14 mouse cellular contexts compared by ENCODE assay signal in genomic region chrX:164374586-164374985, GRCm38 (mm10). TPM values are rescaled to one million over a fixed set of nuclear protein-coding genes. Genes with fewer than 3 reads are reported as not detected.
A peak's percentile ranks its signal among the peaks of the same experiment; 100 is the strongest.
DNase-seq lines count a peak whose midpoint lies in the region; ATAC-seq and TF ChIP-seq lines count a peak whose summit lies in the region.
"Had no signal": no experiment of that assay in that cellular context is flagged by ENCODE, and none has a peak within 500 bp of the region (broad histone marks: within the 10 kb centered on the region; RNA-seq: fewer than 3 reads in every experiment).

No protein-coding gene starts in this region.

- H3K4me3 ChIP-seq in heart, adult 2 months, result no peak overlapping the region
- peak overlapping the region; percentile 39 for H3K4me3 ChIP-seq in lung, embryonic 16.5 days (ENCODE audit: low read length)
- H3K4me3 ChIP-seq in kidney, postnatal 0 days (replicated peaks; ENCODE audit: low read depth, low read length), result no peak overlapping the region
- no peak overlapping the region for H3K4me3 ChIP-seq in stomach, postnatal 0 days (ENCODE audit: low read depth, low read length)
- no peak overlapping the region for H3K4me3 ChIP-seq in midbrain, postnatal 0 days (ENCODE audit: low read depth, low read length)
- H3K4me3 ChIP-seq in forebrain, embryonic 13.5 days, result no peak overlapping the region
- H3K4me3 ChIP-seq: hindbrain, embryonic 12.5 days had no signal

- no peak for TF ChIP-seq EP300 in heart, adult 2 months (IDR thresholded peaks at IDR 0.05; ENCODE audit: insufficient read depth, low read depth, low read length)
- no peak for TF ChIP-seq EP300 in stomach, postnatal 0 days (optimal IDR thresholded peaks at IDR 0.05)

- H3K79me2 ChIP-seq in heart, adult 2 months (replicated peaks; ENCODE audit: control insufficient read depth, insufficient read depth, low read length), result no peaks in the 10 kb centered on the region

- H3K9me3 ChIP-seq in lung, embryonic 16.5 days (ENCODE audit: control insufficient read depth, low read length), result no peaks in the 10 kb centered on the region
- no peaks in the 10 kb centered on the region for H3K9me3 ChIP-seq in kidney, postnatal 0 days (replicated peaks; ENCODE audit: low read length)
- no peaks in the 10 kb centered on the region for H3K9me3 ChIP-seq in stomach, postnatal 0 days (ENCODE audit: control insufficient read depth, low read length)
- H3K9me3 ChIP-seq in midbrain, postnatal 0 days (ENCODE audit: low read length), result no peaks in the 10 kb centered on the region
- H3K9me3 ChIP-seq in forebrain, embryonic 13.5 days (replicated peaks), result no peaks in the 10 kb centered on the region
- H3K9me3 ChIP-seq: hindbrain, embryonic 12.5 days had no signal

- no peak overlapping the region for H3K9ac ChIP-seq in heart, adult 2 months (ENCODE audit: low read depth, low read length)
- H3K9ac ChIP-seq in lung, embryonic 16.5 days (ENCODE audit: low read length), result no peak overlapping the region
- no peak overlapping the region for H3K9ac ChIP-seq in kidney, postnatal 0 days (ENCODE audit: low read depth, low read length)
- H3K9ac ChIP-seq in stomach, postnatal 0 days (ENCODE audit: low read length), result no peak overlapping the region
- no peak overlapping the region for H3K9ac ChIP-seq in midbrain, postnatal 0 days (replicated peaks; ENCODE audit: low read length, poor library complexity, severe bottlenecking)
- H3K9ac ChIP-seq in forebrain, embryonic 13.5 days, result no peak overlapping the region
- H3K9ac ChIP-seq: hindbrain, embryonic 12.5 days had no signal

- ATAC-seq in lung, embryonic 16.5 days (ENCODE audit: low read depth), result peak; percentile 28; the same call in 1 of the 2 replicates
- ATAC-seq in kidney, postnatal 0 days (replicated peaks; ENCODE audit: low FRiP score, low read depth), result no peak
- no peak for ATAC-seq in stomach, postnatal 0 days (ENCODE audit: low FRiP score, low TSS enrichment)
- ATAC-seq in midbrain, postnatal 0 days (ENCODE audit: low FRiP score), result no peak
- ATAC-seq in forebrain, embryonic 13.5 days, result no peak

- intact Hi-C loops in heart, adult 2 months (cut with DNase I), result no loop called here

- no peak overlapping the region for H3K27ac ChIP-seq in heart, adult 2 months
- peak overlapping the region; percentile 63 for H3K27ac ChIP-seq in lung, embryonic 16.5 days (ENCODE audit: low read length)
- H3K27ac ChIP-seq in kidney, postnatal 0 days, result no peak overlapping the region
- H3K27ac ChIP-seq in stomach, postnatal 0 days (replicated peaks), result no peak overlapping the region
- H3K27ac ChIP-seq in midbrain, postnatal 0 days (ENCODE audit: low read depth, low read length), result no peak overlapping the region
- no peak overlapping the region for H3K27ac ChIP-seq in forebrain, embryonic 13.5 days
- H3K27ac ChIP-seq: hindbrain, embryonic 12.5 days had no signal

- no peak for TF ChIP-seq POLR2A in heart, adult 2 months (IDR thresholded peaks at IDR 0.05; ENCODE audit: insufficient read depth, low read depth, low read length)

- WGBS in heart, adult 2 months, result 49% methylated on average over 5 of the region's 5 CpGs
- 45% methylated on average over 5 of the region's 5 CpGs for WGBS in lung, embryonic 16.5 days
- WGBS in kidney, postnatal 0 days, result 50% methylated on average over 5 of the region's 5 CpGs
- 51% methylated on average over 5 of the region's 5 CpGs for WGBS in stomach, postnatal 0 days
- 60% methylated on average over 5 of the region's 5 CpGs for WGBS in midbrain, postnatal 0 days
- WGBS in forebrain, embryonic 13.5 days, result 70% methylated on average over 5 of the region's 5 CpGs

- peak overlapping the region; percentile 32; the same call in 1 of the 2 replicates for H3K4me2 ChIP-seq in lung, embryonic 16.5 days (ENCODE audit: low read depth, low read length)
- peak overlapping the region; percentile 21; the same call in 1 of the 2 replicates for H3K4me2 ChIP-seq in kidney, postnatal 0 days (ENCODE audit: low read length)
- no peak overlapping the region for H3K4me2 ChIP-seq in stomach, postnatal 0 days (replicated peaks; ENCODE audit: low read depth)
- H3K4me2 ChIP-seq in midbrain, postnatal 0 days (ENCODE audit: low read depth, low read length, poor library complexity, severe bottlenecking), result no peak overlapping the region
- H3K4me2 ChIP-seq in forebrain, embryonic 13.5 days, result no peak overlapping the region
- H3K4me2 ChIP-seq: hindbrain, embryonic 12.5 days; liver, embryonic 11.5 days had no signal

- no peaks in the 10 kb centered on the region for H3K4me1 ChIP-seq in heart, adult 2 months (ENCODE audit: control insufficient read depth, insufficient read depth, low read length)
- H3K4me1 ChIP-seq in lung, embryonic 16.5 days (replicated peaks; ENCODE audit: control insufficient read depth, insufficient read depth, low read length), result no peaks in the 10 kb centered on the region
- no peaks in the 10 kb centered on the region for H3K4me1 ChIP-seq in kidney, postnatal 0 days (replicated peaks; ENCODE audit: insufficient read depth, low read length)
- no peaks in the 10 kb centered on the region for H3K4me1 ChIP-seq in stomach, postnatal 0 days (replicated peaks; ENCODE audit: control insufficient read depth, insufficient read depth)
- H3K4me1 ChIP-seq in midbrain, postnatal 0 days (ENCODE audit: insufficient read depth, low read length), result no peaks in the 10 kb centered on the region
- no peaks in the 10 kb centered on the region for H3K4me1 ChIP-seq in forebrain, embryonic 13.5 days
- H3K4me1 ChIP-seq: hindbrain, embryonic 12.5 days had no signal

- no peak for DNase-seq in heart, adult 2 months
- no peak for DNase-seq in heart, adult 11 months
- DNase-seq in lung, postnatal 36 days, result no peak
- DNase-seq in kidney, postnatal 0 days (ENCODE audit: low spot score), result peak; percentile 44
- no peak for DNase-seq in stomach, postnatal 0 days (ENCODE audit: low spot score)
- no peak for DNase-seq in midbrain, postnatal 0 days (ENCODE audit: low spot score)
- DNase-seq: adrenal gland, postnatal 36 days; gastrocnemius, postnatal 10 days; thymus, postnatal 4 days had no signal

- TF ChIP-seq CTCF in heart, adult 2 months (IDR thresholded peaks at IDR 0.05), result peak; percentile 20
- peak; percentile 49; the same call in 1 of the 2 replicates for TF ChIP-seq CTCF in kidney, postnatal 0 days (IDR thresholded peaks at IDR 0.05; ENCODE audit: low read depth)
- peak; percentile 45 for TF ChIP-seq CTCF in stomach, postnatal 0 days (IDR thresholded peaks at IDR 0.05; ENCODE audit: low read depth)
- no peak for TF ChIP-seq CTCF in midbrain, postnatal 0 days (IDR thresholded peaks at IDR 0.05)

- H3K27me3 ChIP-seq in heart, adult 2 months (ENCODE audit: control insufficient read depth, insufficient read depth, low read length), result no peaks in the 10 kb centered on the region
- no peaks in the 10 kb centered on the region for H3K27me3 ChIP-seq in lung, embryonic 16.5 days (ENCODE audit: control insufficient read depth, insufficient read depth, low read depth, low read length)
- H3K27me3 ChIP-seq in kidney, postnatal 0 days (ENCODE audit: insufficient read depth, low read length), result no peaks in the 10 kb centered on the region
- no peaks in the 10 kb centered on the region for H3K27me3 ChIP-seq in stomach, postnatal 0 days (ENCODE audit: control insufficient read depth, insufficient read depth, low read length)
- H3K27me3 ChIP-seq in midbrain, postnatal 0 days (ENCODE audit: insufficient read depth, low read length), result no peaks in the 10 kb centered on the region
- no peaks in the 10 kb centered on the region; the same call in 1 of the 2 replicates for H3K27me3 ChIP-seq in forebrain, embryonic 13.5 days
- H3K27me3 ChIP-seq: hindbrain, embryonic 12.5 days had no signal

- H3K36me3 ChIP-seq in heart, adult 2 months (ENCODE audit: control insufficient read depth, insufficient read depth, low read length), result no peaks in the 10 kb centered on the region
- H3K36me3 ChIP-seq in lung, embryonic 16.5 days (ENCODE audit: control insufficient read depth, insufficient read depth, low read length), result no peaks in the 10 kb centered on the region
- no peaks in the 10 kb centered on the region for H3K36me3 ChIP-seq in kidney, postnatal 0 days (ENCODE audit: insufficient read depth, low read length)
- no peaks in the 10 kb centered on the region for H3K36me3 ChIP-seq in stomach, postnatal 0 days (ENCODE audit: control insufficient read depth, insufficient read depth, low read length)
- H3K36me3 ChIP-seq in midbrain, postnatal 0 days (ENCODE audit: insufficient read depth, low read length), result no peaks in the 10 kb centered on the region
- no peaks in the 10 kb centered on the region for H3K36me3 ChIP-seq in forebrain, embryonic 13.5 days (ENCODE audit: poor library complexity, severe bottlenecking)
- H3K36me3 ChIP-seq: hindbrain, embryonic 12.5 days had no signal

RNA-seq across cellular contexts. Expression of gene Vegfd, which starts 1.4 kb away (rescaled TPM):
- total RNA-seq in heart, adult 2 months (2021), result 1 to 10 TPM; 1.4 to 2.8 TPM
- 2.0 and 3.0 TPM in 2 replicates for polyA plus RNA-seq in heart, adult 2 months (2012; rRNA removed)
- polyA plus RNA-seq in lung, embryonic 16.5 days (2015; fragmentation: Nextera tagmentation; extraction: Ambion mirVana), result 56.4 and 58.4 TPM in 2 replicates
- polyA plus RNA-seq in kidney, postnatal 0 days (2015; fragmentation: Nextera tagmentation; extraction: Ambion mirVana), result 10.9 and 13.3 TPM in 2 replicates
- polyA plus RNA-seq in stomach, postnatal 0 days (2015; fragmentation: Nextera tagmentation; extraction: Ambion mirVana), result 3.4 and 4.1 TPM in 2 replicates
- total RNA-seq in midbrain, postnatal 0 days (2014; rRNA removed), result 0.11 and 0.33 TPM in 2 replicates
- polyA plus RNA-seq in midbrain, postnatal 0 days (2015; fragmentation: Nextera tagmentation; extraction: Ambion mirVana), result 0.10 and 0.13 TPM in 2 replicates
- polyA plus RNA-seq in forebrain, embryonic 13.5 days (2015; fragmentation: Nextera tagmentation; extraction: Ambion mirVana), result 0.23 and 0.35 TPM in 2 replicates
- total RNA-seq: common myeloid progenitor, adult 5-6 weeks had no signal

RNA-seq across cellular contexts. Expression of gene Piga, which starts 45.0 kb away (rescaled TPM):
- total RNA-seq in heart, adult 2 months (2021), result 1 to 10 TPM; 1.5 to 2.4 TPM
- polyA plus RNA-seq in heart, adult 2 months (2012; rRNA removed), result 1.0 and 2.1 TPM in 2 replicates
- polyA plus RNA-seq in lung, embryonic 16.5 days (2015; fragmentation: Nextera tagmentation; extraction: Ambion mirVana), result 20.3 and 22.0 TPM in 2 replicates
- 7.6 and 7.8 TPM in 2 replicates for polyA plus RNA-seq in kidney, postnatal 0 days (2015; fragmentation: Nextera tagmentation; extraction: Ambion mirVana)
- polyA plus RNA-seq in stomach, postnatal 0 days (2015; fragmentation: Nextera tagmentation; extraction: Ambion mirVana), result 5.6 TPM in 2 replicates
- total RNA-seq in midbrain, postnatal 0 days (2014; rRNA removed), result 1.8 and 4.1 TPM in 2 replicates
- polyA plus RNA-seq in midbrain, postnatal 0 days (2015; fragmentation: Nextera tagmentation; extraction: Ambion mirVana), result 1.7 and 2.0 TPM in 2 replicates
- 10.7 TPM in 2 replicates for polyA plus RNA-seq in forebrain, embryonic 13.5 days (2015; fragmentation: Nextera tagmentation; extraction: Ambion mirVana)

Comparison
In these comparisons a context has a peak if more than half of its experiments do, and no peak if none do; other contexts are left out.
1. H3K4me2 ChIP-seq: peak in lung, embryonic 16.5 days (single experiment) and kidney, postnatal 0 days (single experiment); none in stomach, postnatal 0 days (single experiment), midbrain, postnatal 0 days (single experiment) and forebrain, embryonic 13.5 days (single experiment).